Mouse (Mus musculus): Measurements from ENCODE around the gene Kcnab1.

DNA sequence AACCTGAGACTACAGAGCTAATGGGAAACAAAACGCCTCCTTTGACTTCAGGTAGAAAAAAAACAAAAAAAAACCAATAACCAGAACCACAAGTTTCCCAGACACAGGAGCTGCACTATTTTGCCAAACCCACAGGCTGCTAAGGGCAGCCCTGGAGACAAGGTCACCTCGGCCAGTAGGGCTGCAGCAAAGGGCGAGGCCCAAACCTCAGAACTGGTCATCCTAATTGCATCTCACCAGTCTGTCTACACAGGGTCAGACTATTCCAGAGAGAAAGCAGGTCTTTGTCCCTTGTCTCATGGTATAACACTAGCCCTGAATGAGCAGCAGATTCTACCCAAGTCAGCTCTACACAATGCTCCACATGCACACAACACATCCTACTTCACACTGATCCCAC, 265.5 kb downstream of the Kcnab1 start:
- TF ChIP-seq CTCF (IDR thresholded peaks at IDR 0.05; ENCODE audit: low read depth) (no peak), EP300 (IDR thresholded peaks at IDR 0.05; ENCODE audit: low read depth) (no peak)

Measured in liver, postnatal 0 days (tissue).